Mouse (Mus musculus) left cerebral cortex, postnatal 36 days (tissue): ENCODE data around the gene Apex1. TPM values are rescaled to one million over a fixed set of nuclear protein-coding genes. Genes with fewer than 3 reads are reported as not detected.
"Not testable (repeated sequence)": the region's sequence is repeated elsewhere in the genome, so short reads cannot be mapped to it uniquely, and the experiment has no call there.

Experiments used
- DNase-seq, 2 experiments: peaks; one replicate each; pipeline ENCODE4 v3.0.0; 2021 to 2022; ENCODE audit warnings: low spot score in 2 of 2, mixed read lengths in 1 of 2
- intact Hi-C: fragments of 180-260 bp; cut with DNase I; formaldehyde crosslinking; loops from one replicate; pipeline ENCODE4 v1.15.1; 2025
- total RNA-seq, 2 experiments: library from RNA; stranded (reverse); gene quantifications; 2 replicates each; pipeline ENCODE4 v1.2.3; 2021

Apex1 gene
- total RNA-seq, 2 experiments from 2014 or later: 52.0 to 58.6 TPM

- DNase-seq, intact Hi-C loops: not testable (repeated sequence)
Observed at GRCm38 (mm10) chr14:50923437-50923836, 1.3 kb upstream of the Apex1 start.

GRCm38 (mm10) chr14:50925111-50925920 lies 548 bp downstream of the Apex1 start:
- intact Hi-C loops: no loop called here
- DNase-seq: peak in 1 of 2 experiments; percentile 31

- DNase-seq: no peak
- intact Hi-C loops: no loop called here
Observed at GRCm38 (mm10) chr14:50927366-50927765, 2.6 kb downstream of the Apex1 start.

DNA sequence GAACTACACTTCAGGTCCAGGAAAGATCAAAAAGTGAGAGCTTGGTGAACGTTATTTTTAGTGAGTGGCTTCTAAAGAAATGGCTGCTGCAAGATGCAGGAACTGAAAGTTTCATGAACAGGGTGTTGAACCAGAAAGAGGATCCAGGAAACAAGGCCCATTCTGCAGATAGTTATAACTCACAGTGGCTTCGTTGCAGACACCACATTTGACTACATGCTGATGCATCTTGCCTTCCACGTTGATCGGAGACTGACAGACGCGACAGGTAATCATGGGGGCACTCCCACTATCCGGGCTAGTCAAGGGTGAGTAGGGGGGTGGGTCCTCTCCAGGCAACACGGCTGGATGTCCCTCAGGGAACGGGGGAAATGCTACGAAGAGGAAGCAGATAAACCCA lies 5.2 kb downstream of the Apex1 start:
- intact Hi-C loops: loop anchor here (2.0 to 5.0 kb wide), 2 partner anchors 123 to 133 kb away; partner anchors contain the start of genes Ccnb1ip1 and Parp2
- no peak for DNase-seq

GRCm38 (mm10) chr14:50930377-50930753 lies 5.6 kb downstream of the Apex1 start:
- intact Hi-C loops: loop anchor here (2.0 to 5.0 kb wide), 2 partner anchors 123 to 132 kb away; partner anchors contain the start of genes Ccnb1ip1 and Parp2
- DNase-seq: no peak

- intact Hi-C loops: loop anchor here (2.0 to 5.0 kb wide), 2 partner anchors 124 to 132 kb away; partner anchors contain the start of genes Ccnb1ip1 and Parp2
- DNase-seq: peak; percentile 98 to 99
Observed at GRCm38 (mm10) chr14:50930754-50931492, 6.2 kb downstream of the Apex1 start, which contains the start of the genes Pip4p1 and Pnp. Pip4p1 (minus strand) TSS chr14:50930856. Pnp (plus strand) TSS chr14:50931082.

DNA sequence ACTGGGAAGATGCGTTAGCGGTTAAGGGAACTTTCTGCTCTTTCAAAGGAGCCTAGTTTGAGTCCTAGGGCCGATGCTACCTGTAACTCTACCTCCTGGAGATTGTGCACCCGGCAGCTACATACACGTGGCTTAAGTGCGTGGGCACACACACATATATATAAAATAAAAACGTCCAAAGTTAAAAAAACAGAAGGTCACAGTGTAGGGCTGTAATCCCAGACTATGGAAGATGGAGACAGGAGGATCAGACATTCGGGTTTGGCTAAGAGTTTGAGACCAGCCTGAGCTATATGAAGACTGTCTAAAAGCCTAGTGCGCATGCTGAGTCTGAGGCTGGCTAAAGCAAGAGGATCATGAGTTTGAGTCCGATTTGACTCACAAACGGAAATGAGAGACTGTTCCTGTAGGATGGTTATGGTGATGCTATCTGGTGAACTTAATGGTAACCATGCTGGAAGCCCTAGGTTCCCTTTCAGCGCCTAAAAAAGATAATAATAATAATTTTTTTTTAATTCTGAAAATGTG lies 6.8 kb downstream of the Apex1 start:
- DNase-seq: no peak
- intact Hi-C loops: loop anchor here (2.0 to 5.0 kb wide), 2 partner anchors 124 to 131 kb away; partner anchors contain the start of genes Ccnb1ip1 and Parp2

GRCm38 (mm10) chr14:50936649-50937048 lies 11.9 kb downstream of the Apex1 start:
- DNase-seq: no peak
- intact Hi-C loops: no loop called here

DNA sequence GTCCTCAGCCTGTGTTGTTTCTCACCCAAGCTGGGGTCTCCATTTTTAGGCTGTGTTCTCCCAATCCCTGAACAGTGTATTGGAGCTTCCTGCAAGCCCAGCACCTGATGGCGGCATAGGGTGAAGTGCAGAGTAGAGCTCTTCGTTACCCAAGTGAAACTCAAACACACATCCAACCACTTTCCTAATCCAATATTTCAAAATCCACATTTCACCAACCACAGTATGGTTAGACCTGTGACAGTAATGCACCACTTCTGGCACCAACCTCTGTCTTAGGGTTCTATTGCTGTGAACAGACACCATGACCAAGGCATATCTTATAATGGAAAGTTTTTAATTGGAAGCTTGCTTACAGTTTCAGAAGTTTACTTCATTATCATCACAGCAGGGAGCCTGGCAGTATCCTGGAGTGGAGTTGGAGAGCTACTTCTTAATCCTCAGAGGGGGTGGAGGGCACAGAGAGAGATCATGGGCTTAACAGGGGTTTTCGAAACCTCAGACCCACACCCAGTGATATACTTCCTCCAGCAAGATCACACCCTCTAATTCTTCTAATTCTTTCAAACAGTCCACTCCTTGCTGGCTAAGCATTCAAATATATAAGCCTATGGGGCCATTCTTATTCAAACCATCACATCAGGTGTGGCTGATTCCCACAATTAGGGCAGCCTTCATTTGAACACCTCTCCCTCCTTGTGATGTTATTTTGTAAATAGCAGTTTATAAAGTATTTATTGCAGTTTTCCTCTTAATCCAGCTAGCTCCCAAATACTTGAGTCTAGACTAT lies 13.5 kb downstream of the Apex1 start:
- intact Hi-C loops: no loop called here
- DNase-seq: no peak

DNA sequence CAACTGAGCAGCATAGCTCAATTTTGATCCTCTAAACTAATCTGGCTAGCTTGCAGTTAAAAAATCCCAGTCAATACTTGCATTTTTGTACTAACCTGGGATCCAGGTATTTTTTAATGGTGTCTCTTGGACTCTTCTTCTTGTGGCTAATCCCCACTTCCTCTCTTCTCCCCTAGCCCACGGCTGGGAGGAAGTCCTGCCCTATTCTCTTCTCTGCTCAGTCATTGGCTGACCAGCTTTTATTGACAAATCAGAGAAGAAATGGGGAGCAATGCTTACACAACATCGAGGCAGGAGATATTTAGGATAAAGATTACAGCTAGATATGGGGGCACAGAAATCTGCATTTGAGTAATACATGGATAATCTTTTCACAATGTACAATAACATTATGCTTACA lies 14.2 kb downstream of the Apex1 start:
- no peak for DNase-seq
- intact Hi-C loops: no loop called here

DNA sequence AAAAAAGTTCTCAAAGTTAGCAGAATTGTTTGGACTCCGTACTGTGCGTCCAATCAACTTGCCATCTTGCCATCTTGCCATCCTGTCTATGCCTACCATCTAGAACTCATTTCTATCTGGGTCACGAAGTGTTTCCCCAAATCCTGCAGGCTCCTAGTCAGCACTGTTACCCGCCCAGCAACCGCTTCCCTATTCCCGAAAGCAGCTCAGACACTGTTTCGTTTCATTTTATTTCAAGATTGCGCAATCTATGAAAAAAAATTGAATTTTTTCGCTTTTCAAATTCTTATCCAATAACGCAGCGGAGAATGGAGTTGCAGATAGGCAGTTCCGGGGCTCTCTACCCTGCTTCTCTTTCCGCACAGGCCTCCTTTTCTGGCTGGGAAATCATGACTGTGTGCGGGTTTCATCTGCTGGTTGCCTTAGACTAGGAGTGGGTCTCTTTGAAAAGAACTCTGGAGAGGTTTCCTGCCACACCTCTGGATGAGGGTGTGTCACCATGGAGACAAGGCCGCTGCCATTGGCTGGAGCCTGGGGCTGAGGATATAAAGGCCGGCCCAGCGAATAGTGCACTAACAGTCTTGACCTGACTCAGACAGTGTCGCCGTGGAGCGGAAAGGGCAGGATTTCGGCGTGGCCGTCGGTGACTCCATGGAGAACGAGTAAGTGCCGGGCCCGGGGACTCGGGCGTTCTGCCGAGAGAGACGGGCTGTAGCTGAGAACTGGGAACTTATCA lies 19.3 kb downstream of the Apex1 start, which contains the start of gene Gm49342:
Gene Gm49342 (plus strand): TSS at position 586 of the 736 bp plus-strand sequence.
- intact Hi-C loops: loop anchor here (1.0 kb wide), 1 partner anchor 119 kb away; no protein-coding TSS in a partner anchor
- peak; percentile 86 to 89 for DNase-seq

DNA sequence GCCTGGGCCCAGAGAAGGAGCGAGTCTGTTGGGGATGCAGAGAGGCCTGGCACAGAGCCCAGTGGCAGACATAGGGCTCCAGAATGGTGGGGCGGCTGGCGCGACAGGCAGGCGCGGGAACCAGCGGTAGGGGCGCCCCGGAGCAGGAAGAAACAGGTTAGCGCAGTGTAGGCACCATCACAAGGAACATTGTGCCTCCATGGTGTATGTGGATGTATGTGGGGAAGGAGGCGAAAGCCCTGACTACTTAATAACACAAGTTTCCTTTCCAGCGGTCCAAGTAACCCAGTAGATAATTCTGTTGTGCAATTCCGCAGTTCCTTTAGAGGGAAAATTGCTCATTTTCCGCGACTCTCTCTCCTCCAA lies 19.9 kb downstream of the Apex1 start:
- DNase-seq: not testable (repeated sequence)
- intact Hi-C loops: loop anchor here (1.0 kb wide), 1 partner anchor 119 kb away; no protein-coding TSS in a partner anchor

- intact Hi-C loops, DNase-seq: not testable (repeated sequence)
Observed at GRCm38 (mm10) chr14:50945081-50945480, 20.3 kb downstream of the Apex1 start.

DNA sequence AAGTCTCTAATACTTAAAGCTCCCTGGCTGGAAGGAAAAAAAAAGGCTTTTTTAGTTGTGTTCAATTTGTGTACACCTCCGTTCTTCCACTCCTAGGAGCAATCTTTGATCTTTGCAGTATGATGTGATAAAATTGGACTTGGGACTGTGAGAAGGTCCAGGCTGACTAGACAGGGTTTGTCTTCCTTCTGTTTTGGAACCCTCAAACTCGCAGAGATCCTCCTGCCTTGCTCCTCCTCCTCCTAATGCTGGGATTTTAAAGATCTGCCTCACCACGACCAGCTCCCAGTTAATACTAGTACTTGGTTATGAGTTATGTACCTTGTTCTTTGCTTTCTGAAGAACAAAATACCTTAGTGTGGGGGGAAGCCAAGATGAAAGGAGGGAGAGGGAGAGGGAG lies 20.8 kb downstream of the Apex1 start:
- DNase-seq, intact Hi-C loops: not testable (repeated sequence)

DNA sequence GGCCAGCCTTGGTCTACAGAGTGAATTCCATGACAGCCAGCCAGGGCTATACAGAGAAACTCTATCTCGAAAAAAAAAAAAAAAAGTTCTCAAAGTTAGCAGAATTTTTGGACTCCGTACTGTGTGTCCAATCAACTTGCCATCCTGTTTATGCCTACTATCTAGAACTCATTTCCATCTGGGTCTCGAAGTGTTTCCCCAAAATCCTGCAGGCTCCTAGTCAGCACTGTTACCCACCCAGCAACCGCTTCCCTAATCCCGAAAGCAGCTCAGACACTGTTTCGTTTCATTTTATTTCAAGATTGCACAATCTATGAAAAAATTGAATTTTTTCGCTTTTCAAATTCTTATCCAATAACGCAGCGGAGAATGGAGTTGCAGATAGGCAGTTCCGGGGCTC lies 30.7 kb downstream of the Apex1 start:
- DNase-seq: no peak
- intact Hi-C loops: no loop called here

DNA sequence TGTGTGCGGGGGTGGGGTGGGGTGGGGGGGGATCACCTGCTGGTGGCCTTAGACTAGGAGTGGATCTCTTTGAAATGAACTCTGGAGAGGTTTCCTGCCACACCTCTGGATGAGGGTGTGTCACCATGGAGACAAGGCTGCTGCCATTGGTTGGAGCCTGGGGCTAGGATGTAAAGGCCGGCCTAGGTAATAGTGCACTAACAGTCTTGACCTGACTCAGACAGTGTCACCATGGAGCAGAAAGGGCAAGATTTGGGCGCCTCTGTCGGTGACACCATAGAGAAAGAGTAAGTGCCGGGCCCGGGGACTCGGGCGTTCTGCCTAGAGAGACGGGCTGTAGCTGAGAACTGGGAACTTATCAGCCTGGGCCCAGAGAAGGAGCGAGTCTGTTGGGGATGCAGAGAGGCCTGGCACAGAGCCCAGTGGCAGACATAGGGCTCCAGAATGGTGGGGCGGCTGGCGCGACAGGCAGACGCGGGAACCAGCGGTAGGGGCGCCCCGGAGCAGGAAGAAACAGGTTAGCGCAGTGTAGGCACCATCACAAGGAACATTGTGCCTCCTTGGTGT lies 31.3 kb downstream of the Apex1 start, which contains the start of gene Pnp2:
Gene Pnp2 (plus strand): TSS at position 51 of the 567 bp plus-strand sequence.
- intact Hi-C loops: not testable (repeated sequence)
- peak; percentile 18 to 19 for DNase-seq

- intact Hi-C loops, DNase-seq: not testable (repeated sequence)
Observed at GRCm38 (mm10) chr14:50956724-50957123, 32.0 kb downstream of the Apex1 start.

GRCm38 (mm10) chr14:50957146-50957545 lies 32.4 kb downstream of the Apex1 start:
- intact Hi-C loops, DNase-seq: not testable (repeated sequence)
